Mouse (Mus musculus) spleen, adult 2 months (tissue): Measurements from ENCODE around the gene Cacng2.

Source experiments
- CTCF ChIP-seq: fragments of 200-500 bp; IDR thresholded peaks from 2 replicates; pipeline ENCODE4 v1.5.1; 2011; ENCODE audit warnings: mild to moderate bottlenecking, inconsistent platforms; ENCODE audit not compliant: insufficient read depth, insufficient read length, insufficient replicate concordance; ENCODE audit errors: extremely low read depth
- POLR2A ChIP-seq: fragments of 200-500 bp; IDR thresholded peaks from 2 replicates; pipeline ENCODE4 v1.6.1; 2011; ENCODE audit warnings: low read depth, low read length, inconsistent platforms

- TF ChIP-seq CTCF: no peak
- TF ChIP-seq POLR2A: no peak
Measured at GRCm38 (mm10) chr15:78117731-78118130, 2.1 kb downstream of the Cacng2 start.
